Mouse (Mus musculus) olfactory bulb, adult 2 months (tissue): Measurements from ENCODE around the gene Mdm4.

Experiments used
- CTCF ChIP-seq: fragments of 200-500 bp; IDR thresholded peaks from 2 replicates; pipeline ENCODE4 v1.5.1; 2012; ENCODE audit warnings: low read depth, mild to moderate bottlenecking, low read length, moderate library complexity; ENCODE audit not compliant: insufficient read depth
- POLR2A ChIP-seq: fragments of 200-500 bp; IDR thresholded peaks from 2 replicates; pipeline ENCODE4 v1.6.1; 2012; ENCODE audit warnings: mild to moderate bottlenecking, low read depth, low read length, moderate library complexity; ENCODE audit not compliant: insufficient read depth

- TF ChIP-seq CTCF, result no peak
- TF ChIP-seq POLR2A, result no peak
Measured at GRCm38 (mm10) chr1:133057345-133058034, 27.1 kb upstream of the Mdm4 start.
